Mouse (Mus musculus) mature B cell (primary cell): ENCODE measurements around the gene Ostm1.

ENCODE experiments used
- in situ Hi-C: fragments of 300-500 bp; cut with MboI; formaldehyde crosslinking; loops from 2 replicates; pipeline ENCODE4 v1.14.3; 2019

Gene Ostm1

DNA sequence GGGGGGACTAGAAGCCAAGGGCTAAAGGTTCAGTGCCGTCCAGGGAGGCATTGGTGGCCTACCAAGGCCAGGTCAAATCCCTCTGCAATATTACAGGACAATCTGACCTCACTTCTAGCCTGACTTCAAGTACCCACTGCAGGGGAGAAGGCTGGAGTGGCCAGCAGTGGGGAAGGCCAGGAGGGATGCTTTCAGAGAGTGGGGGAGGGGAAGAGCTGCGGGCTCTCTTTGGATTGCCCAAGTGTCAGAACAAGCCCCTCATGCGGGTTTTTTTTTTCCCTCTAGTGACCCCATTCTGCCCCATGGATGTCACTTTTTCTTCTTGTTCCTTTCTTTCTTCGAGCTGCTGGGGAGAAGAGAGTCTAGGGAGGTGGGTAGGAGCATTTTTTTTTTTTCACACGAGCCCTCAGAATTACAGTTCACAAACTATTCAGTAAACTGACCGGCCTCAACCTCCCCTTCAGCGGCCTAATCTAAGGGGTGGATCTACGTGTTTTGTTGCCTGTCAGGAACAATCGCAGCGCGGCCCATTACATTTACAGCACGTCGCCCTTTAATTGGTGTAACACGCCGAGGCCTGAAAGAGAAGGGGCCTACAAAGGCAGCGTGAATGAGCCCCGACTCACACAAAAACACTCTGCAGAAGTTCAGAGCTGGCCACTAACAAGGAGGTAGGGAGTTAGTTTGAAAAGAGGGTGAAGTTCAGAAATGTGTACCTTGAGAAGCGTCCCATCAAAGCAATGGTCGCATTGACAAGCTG, 47.2 kb downstream of the Ostm1 start:
- in situ Hi-C loops, result loop anchor here (10.0 kb wide), 1 partner anchor 326 kb away; no protein-coding TSS in a partner anchor

DNA sequence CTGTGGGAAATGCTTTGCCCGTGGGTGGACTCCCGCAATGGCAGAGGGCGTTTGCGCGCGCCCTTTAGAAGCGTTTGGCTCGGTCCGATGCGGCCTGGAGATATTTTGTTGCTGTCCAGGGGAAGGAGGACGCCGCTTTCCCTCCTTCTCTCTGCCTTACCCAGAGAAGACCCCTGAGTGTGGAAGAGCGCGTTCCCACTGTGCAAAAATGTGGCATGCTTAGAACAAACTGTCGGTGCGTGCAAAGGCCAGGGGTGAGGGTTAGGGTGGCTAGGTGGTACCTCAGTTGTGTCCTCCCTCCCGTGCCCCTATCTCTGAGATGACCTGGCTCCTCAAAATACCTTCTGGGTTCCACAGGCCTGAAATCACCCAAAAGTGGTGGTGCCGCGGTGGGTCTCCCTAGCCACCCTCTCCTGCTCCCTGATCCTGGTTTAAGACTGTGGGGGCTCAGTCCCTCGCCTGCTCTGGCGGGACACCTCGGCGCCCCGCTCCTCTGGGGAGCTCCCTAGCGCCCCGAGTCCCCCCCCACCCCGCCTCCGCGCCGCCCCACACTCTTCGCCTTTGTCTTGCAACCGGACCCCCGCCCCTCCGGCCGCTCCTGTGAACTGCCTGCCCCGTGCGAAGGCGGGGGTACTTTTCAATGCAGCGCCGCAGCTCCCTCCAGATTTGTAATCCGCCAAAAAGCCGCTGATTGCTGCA, 48.3 kb downstream of the Ostm1 start:
- in situ Hi-C loops, result loop anchor here (10.0 kb wide), 1 partner anchor 327 kb away; no protein-coding TSS in a partner anchor

DNA sequence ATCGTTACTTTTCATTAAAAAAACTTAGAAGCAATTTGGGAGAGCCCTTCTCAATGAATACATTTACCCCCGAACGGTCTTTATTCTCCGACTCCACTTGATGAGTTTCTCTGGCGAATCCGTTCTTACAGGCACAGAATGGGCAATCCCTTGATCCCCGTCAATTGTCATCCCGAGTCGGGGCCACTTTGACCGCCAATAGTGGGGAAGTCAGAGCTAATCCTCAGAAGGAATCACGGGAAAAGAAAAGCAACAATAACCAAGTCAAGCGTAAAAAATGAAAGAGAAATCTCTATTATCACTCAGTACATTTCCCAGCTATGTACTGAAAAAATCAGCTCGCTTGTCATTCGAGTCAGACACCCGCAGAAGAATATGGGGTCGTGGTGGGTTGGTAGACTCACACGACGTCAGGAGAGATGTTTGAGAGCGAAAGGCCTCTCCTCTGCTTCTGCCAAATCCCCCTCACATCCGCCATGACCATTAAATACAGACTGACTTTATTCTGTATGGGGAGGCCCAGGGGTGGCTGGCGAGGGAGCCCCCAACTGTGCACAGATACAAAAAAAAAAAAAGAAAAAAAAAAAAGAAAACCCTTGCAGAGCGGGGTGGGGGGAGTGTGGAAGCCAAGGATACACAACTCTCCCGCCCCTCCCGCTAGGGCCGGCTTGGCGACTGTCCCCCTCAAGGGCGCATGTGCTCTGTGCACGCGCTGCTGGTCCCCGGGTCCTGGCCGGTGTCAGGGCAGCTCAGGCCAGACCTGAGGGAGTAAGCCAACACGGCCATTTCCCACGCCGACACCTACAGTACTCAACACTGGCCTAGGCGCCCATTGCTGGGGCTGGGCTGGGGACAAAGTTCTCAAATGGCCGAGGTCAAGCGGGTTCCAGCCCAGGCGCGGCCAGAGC, 49.1 kb downstream of the Ostm1 start:
- in situ Hi-C loops, result loop anchor here (10.0 kb wide), 1 partner anchor 328 kb away; no protein-coding TSS in a partner anchor

DNA sequence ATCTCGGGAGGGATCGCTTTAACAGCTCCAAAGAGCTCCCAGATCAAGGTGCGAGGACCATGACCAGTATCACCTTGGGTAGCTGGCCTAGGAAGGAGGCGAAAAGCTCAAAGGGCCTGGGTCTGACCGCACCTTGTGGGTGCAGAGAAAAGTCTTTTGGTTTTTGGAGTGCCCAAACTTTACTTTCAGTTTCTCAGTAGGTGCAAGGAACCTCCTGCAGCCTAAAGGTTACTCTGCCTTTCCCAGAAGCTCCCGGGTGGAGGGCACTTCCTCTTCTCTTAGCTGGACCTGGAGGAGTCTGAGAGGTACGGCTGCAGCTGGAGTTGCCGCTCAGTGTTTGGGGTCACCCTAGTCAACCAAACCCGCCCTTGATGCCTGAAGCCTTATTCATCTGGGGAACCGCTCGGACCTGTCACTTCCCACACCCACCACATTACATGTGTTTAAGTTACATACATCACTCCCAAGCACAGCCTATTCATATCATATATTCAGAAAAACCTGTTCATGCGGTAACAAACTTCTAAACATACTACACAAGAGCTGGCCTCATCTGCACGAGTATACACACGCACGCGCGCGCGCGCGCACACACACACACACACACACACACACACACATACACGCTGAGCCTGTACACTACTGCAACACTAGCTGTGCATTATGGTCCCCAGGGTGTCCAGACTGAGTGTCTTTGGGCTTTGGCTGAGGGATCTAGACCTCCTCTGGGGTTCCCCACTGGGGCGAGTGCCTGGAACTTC, 49.9 kb downstream of the Ostm1 start:
- in situ Hi-C loops, result loop anchor here (10.0 kb wide), 1 partner anchor 329 kb away; no protein-coding TSS in a partner anchor

DNA sequence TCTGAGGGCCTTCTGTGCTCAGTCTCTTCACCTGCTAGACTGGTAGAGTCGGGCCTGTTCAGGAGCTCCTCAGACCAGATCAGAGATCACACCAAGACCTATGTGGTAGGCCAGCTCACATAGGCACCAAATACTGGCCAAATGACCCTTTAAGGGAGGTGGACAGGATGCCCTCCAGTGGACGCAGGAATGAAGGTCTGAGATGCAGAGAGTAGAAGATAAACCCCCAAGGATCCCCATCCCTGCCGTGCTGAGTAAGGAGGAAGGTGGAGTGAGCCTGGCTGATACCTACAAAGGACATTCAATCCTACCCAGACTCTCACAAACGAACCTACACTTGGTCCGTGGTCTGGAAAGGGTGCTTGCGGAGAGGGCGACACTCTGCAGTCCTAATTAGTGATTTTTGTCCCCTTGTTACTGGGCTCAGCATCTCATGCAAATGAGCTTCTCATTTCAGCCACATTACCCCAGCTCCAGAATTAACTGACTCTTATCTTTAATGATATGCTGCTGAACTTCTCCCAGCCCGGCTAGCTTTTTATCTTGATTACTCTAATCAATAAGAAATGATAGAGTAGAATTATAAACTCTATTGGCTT, 50.6 kb downstream of the Ostm1 start:
- in situ Hi-C loops, result loop anchor here (10.0 kb wide), 1 partner anchor 329 kb away; no protein-coding TSS in a partner anchor

DNA sequence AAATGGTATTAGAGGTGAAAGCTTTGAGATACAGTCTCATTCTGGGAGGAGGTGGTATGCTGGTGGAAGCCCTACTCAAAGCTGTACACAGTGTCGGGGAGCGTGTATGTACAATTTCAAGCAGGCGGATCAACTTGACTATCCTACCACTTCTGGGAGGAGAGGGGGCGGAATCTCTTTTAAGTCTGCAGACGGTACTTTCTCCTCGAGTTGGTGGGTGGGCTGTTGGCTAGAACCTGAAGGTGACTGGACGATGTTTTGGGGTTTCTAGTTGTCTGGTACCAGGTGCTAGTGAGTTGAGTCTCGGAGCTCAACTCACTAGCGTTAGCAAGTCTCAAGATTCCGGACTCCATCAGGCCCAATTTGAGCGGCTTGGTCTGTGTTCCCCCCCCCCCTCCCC, 51.4 kb downstream of the Ostm1 start:
- in situ Hi-C loops, result loop anchor here (10.0 kb wide), 1 partner anchor 330 kb away; no protein-coding TSS in a partner anchor

DNA sequence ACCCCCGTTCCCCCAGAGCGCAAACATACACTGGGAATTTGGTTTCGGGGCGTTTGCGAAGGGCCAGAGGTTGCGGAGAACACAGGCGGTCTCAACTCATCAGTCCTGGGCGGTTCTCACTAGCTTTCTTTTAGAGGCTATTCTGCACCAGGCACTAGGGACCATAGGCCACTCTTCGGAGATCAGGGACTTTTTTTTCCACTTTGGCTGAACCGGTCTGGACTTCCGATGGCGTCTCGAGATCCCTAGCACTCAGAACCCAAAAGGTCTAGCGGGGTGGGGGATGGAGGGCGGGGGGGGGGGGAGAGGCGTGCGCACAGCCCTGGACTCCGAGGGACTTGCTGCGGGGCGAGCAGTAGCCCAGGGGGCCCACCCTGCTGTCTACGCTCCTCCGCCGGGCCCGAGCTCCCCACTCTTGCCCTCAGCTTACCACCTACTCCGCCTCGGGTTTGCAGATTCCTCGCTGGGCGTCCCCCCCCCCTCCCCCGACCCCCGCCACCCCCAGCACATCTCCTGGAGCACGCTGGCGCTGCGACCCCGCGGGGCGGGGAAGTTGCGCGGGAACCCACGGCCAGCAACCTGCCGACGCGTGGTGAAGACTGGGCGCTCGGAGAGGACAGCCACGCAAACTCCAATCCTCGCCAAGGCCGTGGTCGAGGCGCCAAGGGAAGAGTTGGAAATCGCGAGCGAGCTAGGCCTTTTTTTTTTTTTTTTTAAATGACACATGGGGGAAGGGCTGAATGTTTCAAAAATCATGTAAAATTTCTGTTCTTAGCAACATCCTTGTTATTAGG, 52.1 kb downstream of the Ostm1 start:
- in situ Hi-C loops, result loop anchor here (10.0 kb wide), 1 partner anchor 331 kb away; no protein-coding TSS in a partner anchor

DNA sequence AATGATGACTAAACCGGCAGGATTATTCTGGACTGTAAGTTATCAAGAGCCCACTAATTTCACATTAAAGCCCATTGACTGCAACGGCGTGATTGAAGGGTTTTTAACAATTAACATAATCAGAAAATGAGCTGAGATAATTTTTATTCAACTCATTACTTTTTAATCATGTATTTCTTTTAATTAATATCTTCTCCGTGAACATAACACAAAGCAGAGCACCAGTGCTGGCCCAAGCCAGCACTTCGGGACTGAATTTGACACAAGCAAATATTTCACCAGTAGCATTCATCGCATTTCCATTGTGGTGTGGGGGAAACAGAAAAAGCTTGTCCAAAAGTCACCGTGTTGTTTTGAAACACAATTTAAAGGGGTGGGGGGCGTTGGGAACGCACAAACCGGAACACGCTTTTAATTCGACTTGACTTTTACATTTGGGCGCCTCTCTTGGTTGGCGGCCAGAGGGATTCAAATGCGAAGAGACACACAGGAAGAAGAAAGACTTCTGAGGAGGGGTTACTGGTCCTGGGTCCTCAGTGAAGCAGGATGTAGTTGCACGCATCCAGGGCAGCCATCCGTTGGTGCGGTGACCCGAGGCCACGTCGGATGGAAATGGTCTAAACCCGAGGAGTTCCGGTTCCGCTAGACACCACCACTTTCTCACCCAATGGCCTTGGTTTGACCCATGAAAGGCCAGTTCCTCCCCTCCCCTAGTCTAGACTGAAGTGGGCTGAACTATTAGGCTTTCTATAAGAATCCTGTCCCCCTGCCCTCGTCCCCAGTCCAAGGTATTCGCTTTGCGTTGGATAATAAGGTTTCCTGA, 52.9 kb downstream of the Ostm1 start:
- in situ Hi-C loops, result loop anchor here (10.0 kb wide), 1 partner anchor 332 kb away; no protein-coding TSS in a partner anchor

DNA sequence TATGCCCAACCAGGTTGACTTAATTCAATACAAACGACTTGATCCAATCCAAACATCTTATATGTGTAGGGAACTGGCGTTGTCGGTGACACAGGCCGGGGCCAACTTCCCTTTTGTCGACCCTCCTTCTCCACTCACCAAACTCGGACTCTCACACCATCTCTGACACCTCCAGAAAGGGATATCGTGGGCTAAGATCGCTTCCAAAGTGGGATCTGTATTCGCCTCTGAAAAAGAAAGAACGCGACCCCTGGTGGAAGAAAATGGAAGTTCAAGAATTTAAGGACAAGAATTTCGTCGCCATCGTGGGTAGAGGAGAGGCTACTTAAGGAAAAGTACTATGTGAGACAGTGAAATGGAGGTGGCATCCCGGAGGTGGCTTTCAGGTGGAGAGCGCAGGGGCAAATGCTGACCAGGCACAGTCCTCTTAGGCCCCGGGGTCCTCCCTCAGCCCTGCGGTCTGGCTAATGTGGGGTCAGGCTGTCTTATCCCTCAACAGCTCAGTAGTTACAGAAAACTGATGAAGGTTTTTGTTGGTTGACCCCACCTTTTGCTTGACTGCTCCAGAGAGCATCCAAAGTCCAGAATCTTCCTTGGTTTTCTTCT, 53.7 kb downstream of the Ostm1 start:
- in situ Hi-C loops, result loop anchor here (10.0 kb wide), 1 partner anchor 332 kb away; no protein-coding TSS in a partner anchor

DNA sequence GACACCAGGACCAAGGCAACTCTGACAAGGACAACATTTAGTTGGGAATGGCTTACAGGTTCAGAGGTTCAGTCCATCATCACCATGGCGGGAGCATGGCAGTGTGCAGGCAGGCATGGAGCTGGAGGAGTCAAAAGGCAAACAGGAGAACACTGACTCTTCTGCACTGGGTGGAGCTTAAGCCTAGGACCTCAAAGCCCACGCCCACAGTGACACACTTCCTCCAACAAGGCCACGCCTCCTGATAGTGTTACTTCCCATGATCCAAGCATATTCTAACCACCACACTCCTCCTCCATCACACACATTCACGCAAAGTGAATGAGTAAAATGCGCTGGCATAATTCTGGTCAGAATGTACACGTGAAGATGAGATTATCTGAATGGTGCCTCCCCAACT, 56.2 kb downstream of the Ostm1 start:
- in situ Hi-C loops, result loop anchor here (10.0 kb wide), 1 partner anchor 335 kb away; no protein-coding TSS in a partner anchor

DNA sequence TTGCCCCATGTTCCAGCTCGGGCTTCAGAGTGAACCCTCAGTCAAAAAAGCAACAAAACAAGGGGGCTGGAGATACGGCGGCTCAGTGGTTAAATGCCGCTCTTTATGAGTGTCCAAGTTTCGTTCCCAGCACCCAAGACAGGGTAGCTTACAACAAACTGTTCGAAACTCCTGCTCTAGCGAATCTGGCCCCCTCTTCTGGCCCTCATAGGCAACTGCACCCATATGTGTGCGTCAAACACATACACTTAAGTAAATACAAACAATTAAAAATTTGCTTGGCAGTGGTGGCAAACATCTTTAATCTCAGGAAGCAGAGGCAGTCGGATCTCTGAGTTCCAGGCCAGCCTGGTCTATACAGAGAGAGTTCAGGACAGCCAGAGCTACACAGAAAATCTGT, 60.0 kb downstream of the Ostm1 start:
- in situ Hi-C loops, result no loop called here

DNA sequence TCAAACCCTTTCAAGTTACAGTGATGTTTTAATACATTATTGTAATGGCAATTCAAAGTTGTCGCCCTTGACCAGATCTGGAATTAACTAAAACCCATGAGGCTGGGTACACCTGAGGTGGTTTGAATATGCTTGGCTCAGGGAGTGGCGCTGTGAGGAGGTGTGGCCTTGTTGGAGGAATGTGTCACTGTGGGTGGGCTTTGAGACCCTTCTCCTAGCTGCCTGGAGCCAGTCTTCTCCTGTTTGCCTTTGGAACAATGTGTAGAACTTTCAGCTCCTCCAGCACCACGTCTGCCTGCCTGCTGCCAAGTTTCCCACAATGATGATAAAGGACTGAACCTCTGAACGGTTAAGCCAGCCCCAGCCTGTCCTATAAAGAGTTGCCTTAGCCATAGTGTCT, 62.7 kb downstream of the Ostm1 start:
- in situ Hi-C loops, result no loop called here

DNA sequence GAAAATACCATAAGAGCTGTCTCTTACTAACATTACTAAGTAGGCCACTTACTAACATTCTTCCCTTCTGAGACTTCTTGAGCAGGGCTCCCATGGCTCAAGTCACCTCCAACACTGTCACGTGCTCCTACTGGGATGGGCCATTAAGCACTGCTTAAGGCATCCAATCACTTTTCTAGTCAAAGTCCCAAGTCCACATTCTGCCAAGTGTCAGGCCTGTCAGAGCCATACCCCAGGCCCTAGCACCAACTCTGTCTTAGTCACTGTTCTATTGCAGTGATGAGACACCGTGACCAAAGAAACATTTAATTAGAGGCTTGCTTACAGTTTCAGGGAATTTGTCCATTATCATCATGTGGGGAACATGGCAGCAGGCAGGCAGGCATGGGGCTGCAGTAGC, 78.3 kb downstream of the Ostm1 start:
- in situ Hi-C loops, result no loop called here

DNA sequence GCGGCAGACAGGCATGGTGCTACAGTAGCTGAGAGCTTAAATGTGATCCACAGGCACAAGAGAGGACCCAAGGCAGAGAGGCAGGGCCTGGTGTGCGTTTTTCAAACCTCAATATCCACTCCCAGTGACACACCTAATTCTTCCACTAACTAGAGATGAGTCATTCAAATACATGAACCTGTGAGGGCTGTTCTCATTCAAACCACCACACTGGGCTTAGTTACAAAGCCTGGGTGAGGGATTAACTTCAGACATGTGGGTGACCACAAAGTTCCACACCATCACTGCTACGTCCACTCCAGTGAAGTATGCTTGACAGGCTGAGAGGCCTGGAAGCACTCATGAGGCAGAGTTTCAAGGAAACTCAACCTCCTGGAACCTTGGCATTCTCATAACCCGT, 86.3 kb downstream of the Ostm1 start:
- in situ Hi-C loops, result no loop called here

DNA sequence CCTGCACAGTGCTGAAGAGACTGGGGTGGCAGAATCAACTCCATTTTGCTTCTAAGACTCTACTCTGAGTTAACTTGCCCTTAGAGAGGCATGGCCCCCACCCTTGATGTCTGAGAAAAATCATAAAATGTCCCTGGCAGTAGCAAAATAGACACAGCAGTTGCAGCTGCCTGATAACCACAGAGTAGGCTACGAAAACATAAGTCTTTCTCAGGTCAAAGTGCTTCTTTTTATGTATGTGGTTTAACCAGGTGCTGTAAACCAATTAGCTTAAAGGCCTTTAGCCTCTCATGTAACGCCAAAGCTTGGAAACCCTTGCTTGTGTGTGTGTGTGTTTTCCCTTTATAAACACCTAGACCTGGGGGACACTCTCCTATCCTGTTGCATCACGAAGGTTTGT, 89.2 kb downstream of the Ostm1 start:
- in situ Hi-C loops, result no loop called here

DNA sequence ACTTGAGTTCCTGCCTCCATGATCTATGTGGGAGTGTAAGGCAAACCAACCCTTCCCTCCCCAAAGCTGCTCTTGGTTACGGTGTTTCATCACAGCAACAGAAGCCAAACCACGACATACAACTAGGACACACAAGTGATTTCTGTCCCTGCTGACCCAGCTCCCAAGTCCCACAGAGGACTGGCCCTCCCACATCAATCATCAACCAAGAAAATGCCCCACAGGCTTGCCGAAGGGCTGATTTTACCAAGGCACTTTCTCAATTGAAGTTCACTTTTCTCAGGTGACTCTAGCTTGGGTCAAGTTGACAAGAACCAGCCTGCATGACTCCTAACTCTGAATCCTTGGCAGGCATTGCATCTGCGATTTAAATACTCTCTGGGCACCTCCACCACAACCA, 91.9 kb downstream of the Ostm1 start:
- in situ Hi-C loops, result no loop called here

DNA sequence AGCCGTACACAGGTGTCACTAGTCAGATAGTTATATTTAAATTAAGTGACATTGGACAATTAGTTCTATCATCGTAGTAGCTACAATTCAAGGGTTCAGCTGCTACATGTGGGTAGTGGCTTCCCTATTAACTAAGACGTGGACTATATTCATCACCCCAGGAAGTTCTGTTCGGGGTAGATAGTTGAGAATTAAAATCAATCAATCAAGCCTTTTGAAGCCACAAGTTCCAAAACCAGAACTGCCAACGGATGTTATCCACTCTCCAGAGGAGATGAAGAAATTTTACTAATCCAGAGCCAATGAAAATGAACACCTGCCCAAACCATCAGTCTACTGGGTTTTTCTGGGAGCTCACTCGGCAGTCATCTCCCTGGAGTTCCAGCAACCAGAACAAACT, 94.7 kb downstream of the Ostm1 start:
- in situ Hi-C loops, result no loop called here

DNA sequence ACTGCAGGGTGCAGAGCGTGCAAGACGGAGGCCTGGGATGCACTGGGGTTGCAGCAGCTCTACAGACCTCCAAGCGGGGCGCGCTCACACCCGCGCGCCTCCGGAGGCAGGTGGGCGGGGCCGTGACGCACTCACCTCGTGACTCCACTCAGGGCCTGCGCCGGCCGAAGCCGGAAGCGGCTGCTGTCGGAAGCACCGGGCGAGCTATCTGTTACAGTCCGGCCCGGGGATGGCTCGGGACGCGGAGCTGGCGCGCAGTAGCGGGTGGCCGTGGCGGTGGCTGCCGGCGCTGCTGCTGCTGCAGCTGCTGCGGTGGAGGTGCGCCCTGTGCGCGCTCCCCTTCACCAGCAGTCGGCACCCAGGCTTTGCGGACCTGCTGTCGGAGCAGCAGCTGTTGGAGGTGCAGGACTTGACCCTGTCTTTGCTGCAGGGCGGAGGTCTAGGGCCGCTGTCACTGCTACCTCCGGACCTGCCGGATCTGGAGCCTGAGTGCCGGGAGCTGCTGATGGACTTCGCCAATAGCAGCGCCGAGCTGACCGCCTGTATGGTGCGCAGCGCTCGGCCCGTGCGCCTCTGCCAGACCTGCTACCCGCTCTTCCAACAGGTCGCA, 95.2 kb downstream of the Ostm1 start:
- in situ Hi-C loops, result no loop called here
